Mouse (Mus musculus) embryonic facial prominence, embryonic 11.5 days (tissue): ENCODE results near the gene Epb41l3. TPM values are rescaled to one million over a fixed set of nuclear protein-coding genes. Genes with fewer than 3 reads are reported as not detected.

Experiments used
- ATAC-seq: fragments of 200-750 bp; cut with Nextera tagmentation; replicated peaks from 2 replicates; pipeline ENCODE4 v1.8.0; 2017; ENCODE audit warnings: low read depth; ENCODE audit not compliant: insufficient number of reproducible peaks, low FRiP score, low TSS enrichment
- DNase-seq: peaks from one replicate; pipeline ENCODE4 v3.0.0-alpha.2; 2015; ENCODE audit warnings: low spot score
- H3K27ac ChIP-seq: fragments of 300-500 bp; sonication (generic); replicated peaks from 2 replicates; pipeline ENCODE4 v1.5.1; 2014; ENCODE audit warnings: mild to moderate bottlenecking, low read depth, low read length, control low read depth
- H3K27me3 ChIP-seq: fragments of 300-500 bp; sonication (generic); 2 replicates; pipeline ENCODE4 v1.6.1; 2014; ENCODE audit warnings: mild to moderate bottlenecking, low read length, moderate library complexity, mixed read lengths; ENCODE audit not compliant: control insufficient read depth, insufficient read depth
- H3K36me3 ChIP-seq: fragments of 300-500 bp; sonication (generic); replicated peaks from 2 replicates; pipeline ENCODE4 v1.6.1; 2014; ENCODE audit warnings: low read depth, mild to moderate bottlenecking, low read length, moderate library complexity, mixed read lengths; ENCODE audit not compliant: control insufficient read depth, insufficient read depth
- H3K4me1 ChIP-seq: fragments of 300-500 bp; sonication (generic); 2 replicates; pipeline ENCODE4 v1.6.1; 2014; ENCODE audit warnings: low read length, mixed read lengths; ENCODE audit not compliant: control insufficient read depth, insufficient read depth
- H3K4me2 ChIP-seq: fragments of 300-500 bp; sonication (generic); 2 replicates; pipeline ENCODE4 v1.6.1; 2014; ENCODE audit warnings: low read depth, mild to moderate bottlenecking, control low read depth, low read length, moderate library complexity
- H3K4me3 ChIP-seq: fragments of 300-500 bp; sonication (generic); 2 replicates; pipeline ENCODE4 v1.5.1; 2014; ENCODE audit warnings: low read depth, low read length, control low read depth
- H3K9ac ChIP-seq: fragments of 300-500 bp; sonication (generic); replicated peaks from 2 replicates; pipeline ENCODE4 v1.6.1; 2014; ENCODE audit warnings: mild to moderate bottlenecking, control low read depth, low read length
- H3K9me3 ChIP-seq: fragments of 300-500 bp; sonication (generic); replicated peaks from 2 replicates; pipeline ENCODE4 v1.6.1; 2016; ENCODE audit warnings: mild to moderate bottlenecking, low read length, inconsistent platforms, mixed read lengths; ENCODE audit not compliant: control insufficient read depth
- WGBS: fragments of 180-500 bp; shearing (Covaris S2); extraction: QIAGEN DNeasy Blood & Tissue Kit; methylation state at CpG from one replicate; pipeline ENCODE4 v1.1.7; 2014; 5-methylcytosine and 5-hydroxymethylcytosine counted together
- polyA plus RNA-seq: library from polyadenylated mRNA; unstranded; fragments of >200 nt; fragmentation: Nextera tagmentation; extraction: Ambion mirVana; gene quantifications from 2 replicates; pipeline ENCODE4 v1.2.1, GENCODE M21; 2014

Epb41l3 gene
- polyA plus RNA-seq, 1 experiment from 2014 or later: 136 TPM

- no peak overlapping the region for H3K4me3 ChIP-seq
- H3K4me1 ChIP-seq: no peaks in the 10 kb centered on the region
- WGBS: 83% methylated on average over 9 of the region's 9 CpGs
- ATAC-seq (no peak), DNase-seq (no peak)
- H3K27me3 ChIP-seq: no peaks in the 10 kb centered on the region
- no peaks in the 10 kb centered on the region for H3K9me3 ChIP-seq
- no peaks in the 10 kb centered on the region for H3K36me3 ChIP-seq
- no peak overlapping the region for H3K9ac ChIP-seq
- no peak overlapping the region for H3K27ac ChIP-seq
- H3K4me2 ChIP-seq: no peak overlapping the region
These were observed 13.4 kb upstream of the Epb41l3 start for GRCm38 (mm10) chr17:69061883-69062745.

- H3K36me3 ChIP-seq: no peaks in the 10 kb centered on the region
- no peaks in the 10 kb centered on the region for H3K9me3 ChIP-seq
- DNase-seq (no peak), ATAC-seq (no peak)
- H3K27me3 ChIP-seq: no peaks in the 10 kb centered on the region
- no peak overlapping the region for H3K4me3 ChIP-seq
- H3K9ac ChIP-seq: no peak overlapping the region
- 59% methylated on average over 11 of the region's 11 CpGs for WGBS
- no peak overlapping the region for H3K4me2 ChIP-seq
- no peak overlapping the region for H3K27ac ChIP-seq
- no peaks in the 10 kb centered on the region for H3K4me1 ChIP-seq
These were observed 7.3 kb upstream of the Epb41l3 start for GRCm38 (mm10) chr17:69067937-69068739.

- H3K27ac ChIP-seq: no peak overlapping the region
- no peaks in the 10 kb centered on the region; the same call in 1 of the 2 replicates for H3K4me1 ChIP-seq
- peaks cover 35% of the 10 kb centered on the region for H3K27me3 ChIP-seq
- DNase-seq: no peak
- ATAC-seq: no peak
- no peaks in the 10 kb centered on the region for H3K36me3 ChIP-seq
- no peak overlapping the region for H3K9ac ChIP-seq
- H3K4me2 ChIP-seq: no peak overlapping the region
- H3K9me3 ChIP-seq: no peaks in the 10 kb centered on the region
- no peak overlapping the region for H3K4me3 ChIP-seq
- WGBS: 77% methylated on average over 4 of the region's 4 CpGs
These were observed 1.4 kb upstream of the Epb41l3 start for GRCm38 (mm10) chr17:69074095-69074494.

GRCm38 (mm10) chr17:69076238-69076625, 749 bp downstream of the Epb41l3 start:
- H3K36me3 ChIP-seq: no peaks in the 10 kb centered on the region
- peak overlapping the region; percentile 99 for H3K4me2 ChIP-seq
- DNase-seq (peak; percentile 43), ATAC-seq (peak; percentile 57)
- peak overlapping the region; percentile 34; the same call in 1 of the 2 replicates for H3K9ac ChIP-seq
- H3K4me3 ChIP-seq: peak overlapping the region; percentile 44
- WGBS: 2% methylated on average over 27 of the region's 28 CpGs
- H3K9me3 ChIP-seq: no peaks in the 10 kb centered on the region
- H3K4me1 ChIP-seq: no peaks in the 10 kb centered on the region; the same call in 1 of the 2 replicates
- H3K27ac ChIP-seq: no peak overlapping the region
- H3K27me3 ChIP-seq: peaks cover 35% of the 10 kb centered on the region

- H3K4me1 ChIP-seq: no peaks in the 10 kb centered on the region; the same call in 1 of the 2 replicates
- DNase-seq: peak; percentile 3
- WGBS: 2% methylated on average over 25 of the region's 25 CpGs
- no peak overlapping the region for H3K27ac ChIP-seq
- no peak overlapping the region for H3K9ac ChIP-seq
- H3K4me3 ChIP-seq: peak overlapping the region; percentile 44
- peaks cover 35% of the 10 kb centered on the region for H3K27me3 ChIP-seq
- H3K36me3 ChIP-seq: no peaks in the 10 kb centered on the region
- no peak for ATAC-seq
- H3K9me3 ChIP-seq: no peaks in the 10 kb centered on the region
- H3K4me2 ChIP-seq: peak overlapping the region; percentile 99
These were observed 1.5 kb downstream of the Epb41l3 start for GRCm38 (mm10) chr17:69076747-69077543.

- Histone ChIP-seq H3K36me3 (no peaks in the 10 kb centered on the region), H3K4me3 (peak overlapping the region; percentile 44; the same call in 1 of the 2 replicates), H3K27ac (no peak overlapping the region), H3K4me2 (0 out of 2 replicates have a peak overlapping the region, but pooled peaks have one; percentile 7), H3K27me3 (peaks cover 35% of the 10 kb centered on the region), H3K4me1 (no peaks in the 10 kb centered on the region; the same call in 1 of the 2 replicates), H3K9ac (no peak overlapping the region), H3K9me3 (no peaks in the 10 kb centered on the region)
- ATAC-seq (no peak), DNase-seq (peak; percentile 10)
- WGBS: 8% methylated on average over 11 of the region's 11 CpGs
These were observed 2.0 kb downstream of the Epb41l3 start for GRCm38 (mm10) chr17:69077544-69077920.

GRCm38 (mm10) chr17:69082316-69082715, 6.8 kb downstream of the Epb41l3 start:
- Histone ChIP-seq H3K27ac (no peak overlapping the region), H3K4me2 (no peak overlapping the region), H3K36me3 (no peaks in the 10 kb centered on the region), H3K4me3 (no peak overlapping the region), H3K4me1 (no peaks in the 10 kb centered on the region), H3K9ac (no peak overlapping the region), H3K9me3 (no peaks in the 10 kb centered on the region), H3K27me3 (peaks cover 10% of the 10 kb centered on the region)
- no peak for DNase-seq
- WGBS: 91% methylated on average over 7 of the region's 7 CpGs
- no peak for ATAC-seq
